Comparison of ENCODE assay signal across 26 mouse cellular contexts in genomic region chr16:35694250-35694846, GRCm38 (mm10).
"Had no signal": no experiment of that assay in that cellular context is flagged by ENCODE, and none has a peak within 500 bp of the region (broad histone marks: within the 10 kb centered on the region; RNA-seq: fewer than 3 reads in every experiment).

No protein-coding gene starts in this region.

- H3K27me3 ChIP-seq: heart, embryonic 13.5 days; heart, embryonic 15.5 days; hindbrain, embryonic 13.5 days; limb, embryonic 12.5 days had no signal

- DNase-seq: forebrain, postnatal 0 days; gastrocnemius, postnatal 14 days; gastrocnemius, postnatal 36 days; heart, adult 11 months; heart, adult 2 months; heart, postnatal 14 days; heart, postnatal 36 days; kidney, adult 11 months; kidney, adult 2 months; kidney, adult 9 months; kidney, postnatal 14 days; kidney, postnatal 36 days; layer of hippocampus, adult 9-11 months; liver had no signal

- H3K9me3 ChIP-seq: heart, embryonic 13.5 days; heart, embryonic 15.5 days; hindbrain, embryonic 13.5 days; kidney, embryonic 15.5 days; limb, embryonic 10.5 days had no signal

- H3K9ac ChIP-seq: forebrain, postnatal 0 days; heart, embryonic 13.5 days; heart, embryonic 15.5 days; hindbrain, embryonic 13.5 days; kidney, embryonic 15.5 days; limb, embryonic 12.5 days had no signal

- H3K4me2 ChIP-seq: heart, embryonic 11.5 days; heart, embryonic 13.5 days; heart, embryonic 15.5 days; hindbrain, embryonic 13.5 days; kidney, embryonic 15.5 days; limb, embryonic 12.5 days; liver, embryonic 11.5 days had no signal

- H3K4me1 ChIP-seq: heart, embryonic 13.5 days; heart, embryonic 15.5 days; hindbrain, embryonic 13.5 days; kidney, embryonic 15.5 days; limb, embryonic 10.5 days; limb, embryonic 12.5 days had no signal

- H3K4me3 ChIP-seq: heart, adult 2 months; heart, embryonic 13.5 days; heart, embryonic 15.5 days; hindbrain, embryonic 13.5 days; kidney, embryonic 15.5 days; left cerebral cortex, adult 2 months; limb, embryonic 10.5 days; limb, embryonic 12.5 days had no signal

- ATAC-seq: forebrain, postnatal 0 days; hindbrain, postnatal 0 days; intestine, embryonic 16.5 days had no signal

- H3K27ac ChIP-seq: heart, adult 2 months; heart, embryonic 13.5 days; heart, embryonic 15.5 days; hindbrain, embryonic 13.5 days; hindbrain, postnatal 0 days; kidney, embryonic 15.5 days; kidney, postnatal 0 days; left cerebral cortex, adult 2 months; limb, embryonic 10.5 days; limb, embryonic 12.5 days had no signal
